Mouse (Mus musculus): Measurements from ENCODE around the gene Ppfibp2. TPM values are rescaled to one million over a fixed set of nuclear protein-coding genes. Genes with fewer than 3 reads are reported as not detected.

The Ppfibp2 gene
- polyA plus RNA-seq, 1 experiment, result 1.6 TPM

DNA sequence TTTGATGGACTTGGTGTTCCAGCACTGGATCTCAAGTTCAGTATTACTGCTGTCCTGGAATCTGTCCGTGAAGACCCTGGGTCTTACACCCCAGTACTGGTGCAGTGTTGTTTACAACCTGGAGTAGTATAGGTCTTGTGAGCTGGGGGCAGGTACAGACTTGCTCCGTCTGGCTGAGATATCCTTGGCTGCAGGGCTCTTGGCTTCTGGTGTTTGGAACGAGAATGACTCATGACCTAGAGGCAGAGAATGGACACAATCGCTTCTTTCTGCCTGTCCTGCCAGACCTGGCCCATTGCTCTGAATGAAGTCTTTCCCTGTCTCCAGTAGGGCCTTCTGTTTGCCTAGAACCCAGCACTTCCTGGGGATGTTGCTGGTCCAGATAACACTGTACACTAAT, 93.0 kb downstream of the Ppfibp2 start:
- H3K4me1 ChIP-seq, result peaks cover 21% of the 10 kb centered on the region
- H3K36me3 ChIP-seq (replicated peaks; ENCODE audit: low read length), result no peaks in the 10 kb centered on the region
- H3K4me3 ChIP-seq (replicated peaks), result no peak overlapping the region
- TF ChIP-seq GATA1 (IDR thresholded peaks at IDR 0.05; ENCODE audit: borderline replicate concordance, low read length) (no peak), FLI1 (IDR thresholded peaks at IDR 0.05; ENCODE audit: low read length) (no peak)
- peaks cover 6% of the 10 kb centered on the region for H3K27me3 ChIP-seq (replicated peaks)
- no peaks in the 10 kb centered on the region for H3K9me3 ChIP-seq

DNA sequence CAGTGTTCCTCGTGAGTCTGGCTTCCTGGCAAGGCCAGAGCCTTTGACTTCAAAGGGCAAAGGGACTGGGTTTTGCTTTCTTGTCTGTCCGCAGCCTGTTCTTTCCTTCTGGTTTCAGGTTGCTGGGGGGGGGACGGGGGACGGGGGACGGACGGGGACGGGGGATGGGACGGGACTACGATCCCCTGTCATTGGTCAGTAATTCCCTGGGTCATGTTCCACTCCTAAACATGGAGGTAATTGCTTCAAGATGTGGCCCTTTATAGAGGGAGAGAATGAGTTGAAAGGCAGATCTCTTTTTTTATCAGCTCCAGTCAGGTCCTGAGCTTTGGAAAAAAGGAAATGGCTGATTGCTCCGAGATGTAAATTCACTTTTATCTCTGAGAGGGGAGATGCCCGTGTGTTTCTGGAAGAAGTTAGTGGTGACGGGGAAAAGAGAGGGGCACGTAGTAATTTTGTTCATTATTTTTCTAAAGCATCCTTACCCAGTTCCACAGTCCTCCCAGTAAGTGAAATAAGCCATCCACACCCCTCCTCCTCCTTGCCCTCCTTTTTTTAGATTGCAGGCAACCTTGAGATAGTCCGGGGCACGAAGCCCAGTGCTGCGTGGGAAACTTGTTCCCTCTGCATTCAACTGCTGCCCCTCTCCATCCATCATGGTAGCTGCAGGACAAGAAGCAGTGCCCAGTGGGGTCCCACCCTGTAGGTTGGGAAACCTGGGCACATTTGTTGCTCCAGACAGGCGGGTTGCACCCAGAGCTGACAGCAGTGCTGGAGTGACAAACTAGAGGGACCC, 95.6 kb downstream of the Ppfibp2 start:
- H3K4me1 ChIP-seq, result peaks cover 15% of the 10 kb centered on the region
- H3K4me3 ChIP-seq (replicated peaks), result no peak overlapping the region
- no peaks in the 10 kb centered on the region for H3K36me3 ChIP-seq (replicated peaks; ENCODE audit: low read length)
- TF ChIP-seq FLI1 (IDR thresholded peaks at IDR 0.05; ENCODE audit: low read length) (no peak), GATA1 (IDR thresholded peaks at IDR 0.05; ENCODE audit: borderline replicate concordance, low read length) (no peak)
- peaks cover 6% of the 10 kb centered on the region for H3K27me3 ChIP-seq (replicated peaks)
- H3K9me3 ChIP-seq, result no peaks in the 10 kb centered on the region

DNA sequence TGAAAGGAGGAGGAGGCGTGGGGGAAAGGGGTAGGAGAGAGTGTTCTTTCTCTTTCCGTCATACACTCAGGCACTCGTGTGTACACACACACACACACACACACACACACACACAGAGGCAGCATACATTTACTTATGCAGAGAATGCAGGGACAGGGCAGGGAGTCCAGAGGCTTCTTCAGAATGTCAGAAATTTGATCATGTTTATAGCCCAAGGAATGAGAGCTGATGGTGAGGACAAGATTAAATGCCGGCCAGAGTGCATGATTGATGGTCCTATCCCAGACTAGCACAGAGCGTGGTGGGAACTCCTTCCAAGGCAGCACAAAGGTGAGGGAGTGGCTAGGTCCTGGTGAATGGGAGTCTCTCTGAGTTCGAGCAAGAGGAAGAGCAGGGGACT, 96.5 kb downstream of the Ppfibp2 start:
- Histone ChIP-seq H3K27me3 (replicated peaks) (peaks cover 6% of the 10 kb centered on the region), H3K4me1 (peaks cover 12% of the 10 kb centered on the region; the same call in 1 of the 2 replicates), H3K36me3 (replicated peaks; ENCODE audit: low read length) (no peaks in the 10 kb centered on the region), H3K9me3 (no peaks in the 10 kb centered on the region), H3K4me3 (replicated peaks) (no peak overlapping the region)
- TF ChIP-seq FLI1 (IDR thresholded peaks at IDR 0.05; ENCODE audit: low read length), result no peak
- TF ChIP-seq GATA1 (IDR thresholded peaks at IDR 0.05; ENCODE audit: borderline replicate concordance, low read length), result no peak

DNA sequence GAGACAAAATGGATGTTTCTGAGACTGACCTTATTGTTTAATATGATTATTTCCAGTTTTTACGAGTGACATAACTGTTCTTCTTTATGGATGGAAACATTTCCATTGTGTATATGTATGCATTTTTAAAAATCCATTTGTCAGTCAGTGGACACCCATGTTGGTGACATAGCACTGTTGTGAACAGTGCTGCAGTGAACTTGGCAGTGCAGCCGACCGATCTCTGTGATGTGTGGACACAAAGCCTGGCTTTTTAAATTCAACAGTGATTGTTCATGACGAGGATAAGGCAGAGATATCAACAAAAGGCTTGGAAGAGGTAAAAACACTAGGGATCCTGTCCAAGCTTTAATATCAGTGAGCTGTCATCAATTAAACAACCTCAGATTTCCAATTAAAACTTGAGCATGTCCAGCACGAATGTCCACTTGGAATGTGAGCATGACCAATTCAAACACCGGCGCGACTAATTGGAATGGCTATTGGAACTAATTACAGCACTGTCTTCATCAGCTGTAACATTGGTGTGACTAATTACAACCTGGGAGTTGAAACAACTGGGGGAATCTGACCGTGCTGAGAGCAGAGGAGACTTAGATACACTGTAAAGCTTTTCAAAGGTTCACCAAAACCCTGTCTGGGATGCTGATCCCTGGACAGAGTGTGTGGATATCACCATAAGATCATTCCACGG, 99.4 kb downstream of the Ppfibp2 start:
- Histone ChIP-seq H3K9me3 (no peaks in the 10 kb centered on the region), H3K4me3 (replicated peaks) (no peak overlapping the region), H3K4me1 (peaks cover 3% of the 10 kb centered on the region; the same call in 1 of the 2 replicates), H3K27me3 (replicated peaks) (peaks cover 6% of the 10 kb centered on the region), H3K36me3 (replicated peaks; ENCODE audit: low read length) (no peaks in the 10 kb centered on the region)
- no peak for TF ChIP-seq FLI1 (IDR thresholded peaks at IDR 0.05; ENCODE audit: low read length)

DNA sequence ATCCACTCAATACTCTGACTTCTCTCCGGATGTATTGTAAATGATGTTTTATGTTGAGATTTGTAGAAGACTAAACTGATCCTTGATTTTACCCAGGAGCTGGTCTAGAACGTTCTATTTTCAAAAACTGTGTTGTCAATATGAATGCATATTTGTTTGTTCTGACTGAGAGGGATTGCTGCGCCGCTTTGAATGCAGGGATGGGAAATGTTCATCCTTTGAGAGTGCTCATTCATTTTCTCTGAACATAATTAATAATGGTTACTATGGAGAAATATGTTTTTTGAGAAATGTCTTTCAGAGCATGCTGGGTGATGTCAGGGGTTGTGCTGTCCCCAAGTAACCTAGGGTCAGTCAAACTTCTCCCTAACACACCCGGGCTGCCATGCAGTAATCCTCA, 102.1 kb downstream of the Ppfibp2 start:
- Histone ChIP-seq H3K4me1 (no peaks in the 10 kb centered on the region), H3K9me3 (no peaks in the 10 kb centered on the region), H3K27me3 (replicated peaks) (peaks cover under 1% of the 10 kb centered on the region), H3K4me3 (replicated peaks) (no peak overlapping the region), H3K36me3 (replicated peaks; ENCODE audit: low read length) (no peaks in the 10 kb centered on the region)
- TF ChIP-seq FLI1 (IDR thresholded peaks at IDR 0.05; ENCODE audit: low read length) (no peak), GATA1 (IDR thresholded peaks at IDR 0.05; ENCODE audit: borderline replicate concordance, low read length) (no peak)

DNA sequence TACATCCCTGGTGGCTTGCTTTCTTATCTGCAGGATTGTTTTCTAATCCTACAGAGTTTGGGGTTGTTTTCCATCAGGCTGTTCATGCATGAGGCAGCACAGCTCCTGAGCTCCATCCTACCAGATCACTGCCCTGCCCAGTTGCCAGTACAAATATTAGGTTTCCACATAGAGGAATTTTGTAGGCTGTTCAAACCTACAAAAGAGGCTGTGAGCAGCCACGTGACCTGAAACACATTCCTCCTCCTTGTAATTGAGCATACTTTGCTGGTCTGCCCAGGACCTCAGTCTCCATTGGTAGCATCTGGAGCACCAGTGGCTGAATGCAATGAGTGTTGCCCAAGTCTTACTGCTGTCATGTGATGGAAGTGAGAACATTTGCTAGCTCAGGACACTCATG, 104.9 kb downstream of the Ppfibp2 start:
- no peaks in the 10 kb centered on the region for H3K36me3 ChIP-seq (replicated peaks; ENCODE audit: low read length)

DNA sequence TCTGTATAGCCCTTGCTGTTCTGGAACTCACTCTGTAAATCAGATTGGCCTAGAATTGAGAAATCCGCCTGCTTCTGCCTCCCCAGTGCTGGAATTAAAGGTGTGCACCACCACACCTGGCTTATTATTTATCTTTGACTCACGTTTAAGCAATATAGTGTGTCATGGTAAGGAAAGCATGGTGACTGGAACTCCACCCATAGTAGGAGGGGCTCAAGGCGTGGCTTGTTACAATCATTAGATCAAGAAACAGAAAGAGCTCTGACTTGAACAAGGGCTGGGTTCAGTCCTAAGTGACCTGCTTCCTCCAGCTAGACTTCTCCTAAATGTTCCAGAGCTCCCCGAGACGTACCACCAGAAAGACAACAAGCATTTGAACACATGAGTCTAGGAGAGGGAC, 105.6 kb downstream of the Ppfibp2 start:
- Histone ChIP-seq H3K36me3 (replicated peaks; ENCODE audit: low read length) (no peaks in the 10 kb centered on the region), H3K27me3 (replicated peaks) (peaks cover 6% of the 10 kb centered on the region), H3K4me1 (no peaks in the 10 kb centered on the region), H3K9me3 (no peaks in the 10 kb centered on the region), H3K4me3 (replicated peaks) (no peak overlapping the region)
- TF ChIP-seq GATA1 (IDR thresholded peaks at IDR 0.05; ENCODE audit: borderline replicate concordance, low read length) (no peak), FLI1 (IDR thresholded peaks at IDR 0.05; ENCODE audit: low read length) (no peak)

More for the DNA sequence above, 104.9 kb downstream of the Ppfibp2 start:
- H3K9me3 ChIP-seq, result no peaks in the 10 kb centered on the region
- peaks cover 4% of the 10 kb centered on the region for H3K27me3 ChIP-seq (replicated peaks)
- H3K4me3 ChIP-seq (replicated peaks), result no peak overlapping the region
- no peaks in the 10 kb centered on the region for H3K4me1 ChIP-seq
- no peak for TF ChIP-seq GATA1 (IDR thresholded peaks at IDR 0.05; ENCODE audit: borderline replicate concordance, low read length)
- TF ChIP-seq FLI1 (IDR thresholded peaks at IDR 0.05; ENCODE audit: low read length), result no peak

DNA sequence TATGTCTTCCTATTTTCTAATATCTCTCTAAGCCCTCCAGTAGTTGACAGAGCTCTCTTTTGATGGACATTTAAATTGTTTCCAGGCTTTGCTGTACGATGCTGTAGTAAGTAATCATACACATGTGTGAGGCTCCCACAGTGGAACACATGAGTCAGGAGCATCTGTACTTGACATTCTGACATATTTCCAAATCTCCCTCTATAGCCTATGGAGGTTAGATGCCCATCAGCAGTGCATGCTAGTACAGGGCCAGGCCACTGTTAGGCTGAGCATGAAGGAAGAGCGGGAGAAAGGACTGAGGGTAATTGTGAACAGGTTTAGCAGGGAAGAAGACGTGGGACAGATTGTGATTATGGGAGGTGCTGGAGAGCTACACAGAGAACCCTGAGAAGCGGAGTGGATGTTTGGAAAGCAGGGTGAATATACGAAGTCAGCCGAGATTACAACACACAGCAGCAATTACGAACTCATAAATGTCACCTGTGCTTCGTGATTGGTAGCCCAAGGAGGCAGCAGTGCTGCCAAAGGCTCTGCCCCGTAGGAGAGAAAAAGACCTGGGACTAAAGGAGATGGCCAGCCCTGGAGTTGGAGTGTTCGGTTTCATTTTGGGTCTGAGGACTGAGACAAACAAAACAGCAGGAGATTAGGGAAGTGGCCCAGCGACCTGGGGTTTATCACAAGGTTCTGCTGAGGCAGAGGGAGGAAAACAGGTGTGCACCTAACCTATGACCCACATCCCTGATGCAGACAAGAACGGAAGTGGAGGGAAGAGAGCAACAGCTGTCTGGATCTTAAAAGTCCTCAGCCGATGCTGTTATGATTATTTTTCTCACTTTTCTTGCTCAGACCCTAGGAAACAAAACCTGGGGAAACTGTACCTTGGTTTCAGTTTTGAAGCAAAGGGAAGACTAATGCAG, 107.7 kb downstream of the Ppfibp2 start:
- Histone ChIP-seq H3K27me3 (replicated peaks) (peaks cover 9% of the 10 kb centered on the region), H3K4me1 (peaks cover 4% of the 10 kb centered on the region), H3K9me3 (no peaks in the 10 kb centered on the region), H3K36me3 (replicated peaks; ENCODE audit: low read length) (no peaks in the 10 kb centered on the region), H3K4me3 (replicated peaks) (no peak overlapping the region)
- TF ChIP-seq GATA1 (IDR thresholded peaks at IDR 0.05; ENCODE audit: borderline replicate concordance, low read length) (no peak), FLI1 (IDR thresholded peaks at IDR 0.05; ENCODE audit: low read length) (no peak)

DNA sequence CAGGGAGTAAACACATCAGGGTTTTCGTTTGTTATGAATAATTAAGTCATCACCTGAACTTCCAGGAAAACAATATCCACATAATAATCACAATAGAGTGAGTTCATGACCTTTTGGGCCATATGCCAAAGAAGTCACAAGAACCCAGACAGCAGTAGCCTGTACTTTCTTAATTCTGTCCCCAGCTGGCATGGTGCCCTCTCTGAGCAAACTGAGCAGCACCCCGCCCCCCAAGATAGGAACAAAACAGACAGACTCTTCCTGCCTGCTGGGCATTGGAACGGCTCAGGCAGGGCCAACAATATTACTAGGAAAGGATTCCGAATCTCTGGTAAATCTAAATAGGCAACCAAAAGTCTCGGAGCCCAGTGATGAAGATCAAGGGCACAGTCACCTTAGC, 110.9 kb downstream of the Ppfibp2 start:
- Histone ChIP-seq H3K4me3 (replicated peaks) (no peak overlapping the region), H3K36me3 (replicated peaks; ENCODE audit: low read length) (no peaks in the 10 kb centered on the region), H3K27me3 (replicated peaks) (peaks cover 9% of the 10 kb centered on the region), H3K4me1 (peaks cover 17% of the 10 kb centered on the region), H3K9me3 (no peaks in the 10 kb centered on the region)
- TF ChIP-seq GATA1 (IDR thresholded peaks at IDR 0.05; ENCODE audit: borderline replicate concordance, low read length), result no peak
- TF ChIP-seq FLI1 (IDR thresholded peaks at IDR 0.05; ENCODE audit: low read length), result no peak
